Mouse (Mus musculus) telencephalon, adult 2 months (tissue): Measurements from ENCODE around the gene Senp2.

Source experiments
- DNase-seq: peaks from one replicate; pipeline ENCODE4 v3.0.0-alpha.2; 2011; ENCODE audit warnings: low read depth, low spot score

The Senp2 gene

DNA sequence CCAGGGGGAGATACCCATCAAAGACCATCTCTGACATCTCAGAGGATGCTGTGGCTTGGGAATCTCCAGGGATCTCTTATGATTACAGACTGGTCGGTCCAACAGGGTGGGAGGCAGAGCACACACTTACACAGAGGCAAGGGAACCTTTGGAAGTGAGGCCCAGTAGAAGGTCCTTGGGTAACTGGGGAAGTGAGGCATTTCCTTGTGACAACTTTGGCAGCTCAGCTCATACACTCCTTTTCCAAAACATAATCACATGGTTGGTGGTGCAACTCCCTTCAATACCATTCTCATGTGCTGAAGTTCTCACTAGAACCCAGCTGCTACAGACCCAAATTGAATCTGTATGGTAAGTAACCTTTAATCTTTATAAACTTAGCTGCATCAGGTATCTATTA is 86.5 kb downstream of the Senp2 start:
- no peak for DNase-seq

DNA sequence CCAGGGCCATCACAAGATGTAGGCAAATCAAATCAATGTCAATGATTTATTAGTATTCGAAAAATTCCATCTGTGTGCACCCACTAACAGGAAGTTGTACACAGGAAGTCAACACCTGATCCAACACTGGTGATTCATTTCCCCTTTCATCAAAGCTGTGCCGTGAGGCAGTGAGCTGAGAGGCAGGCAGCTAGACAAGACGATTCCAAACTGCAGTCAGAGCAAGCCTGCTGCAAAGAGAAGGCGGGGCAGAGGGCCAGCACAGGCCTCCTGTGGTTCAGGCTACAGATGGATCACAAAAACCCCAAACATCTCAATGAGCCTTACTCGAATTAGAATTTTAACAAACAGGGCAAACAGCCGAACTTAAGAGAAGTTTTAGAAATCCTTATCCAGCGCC is 88.4 kb downstream of the Senp2 start:
- DNase-seq: no peak
